Mouse (Mus musculus) hindbrain, embryonic 12.5 days (tissue): ENCODE data around the gene Itgb5. TPM values are rescaled to one million over a fixed set of nuclear protein-coding genes. Genes with fewer than 3 reads are reported as not detected.
A peak's percentile ranks its signal among the peaks of the same experiment; 100 is the strongest.

Experiments
- ATAC-seq: fragments of 200-750 bp; cut with Nextera tagmentation; 2 replicates; pipeline ENCODE4 v1.8.0; 2017; ENCODE audit warnings: moderate TSS enrichment; ENCODE audit not compliant: low FRiP score
- H3K27ac ChIP-seq: fragments of 300-500 bp; sonication (generic); 2 replicates; pipeline ENCODE4 v1.5.1; 2016; ENCODE audit warnings: mild to moderate bottlenecking
- H3K27me3 ChIP-seq: fragments of 300-500 bp; sonication (generic); 2 replicates; pipeline ENCODE4 v1.6.1; 2016; ENCODE audit warnings: mild to moderate bottlenecking
- H3K36me3 ChIP-seq: fragments of 300-500 bp; sonication (generic); 2 replicates; pipeline ENCODE4 v1.6.1; 2016; ENCODE audit warnings: mild to moderate bottlenecking
- H3K4me1 ChIP-seq: fragments of 300-500 bp; sonication (generic); 2 replicates; pipeline ENCODE4 v1.6.1; 2016
- H3K4me2 ChIP-seq: fragments of 300-500 bp; sonication (generic); replicated peaks from 2 replicates; pipeline ENCODE4 v1.6.1; 2016; ENCODE audit warnings: mild to moderate bottlenecking
- H3K4me3 ChIP-seq: fragments of 300-500 bp; sonication (generic); 2 replicates; pipeline ENCODE4 v1.5.1; 2016; ENCODE audit warnings: mild to moderate bottlenecking
- H3K9ac ChIP-seq: fragments of 300-500 bp; sonication (generic); 2 replicates; pipeline ENCODE4 v1.6.1; 2016; ENCODE audit warnings: mild to moderate bottlenecking, moderate library complexity
- H3K9me3 ChIP-seq: fragments of 300-500 bp; sonication (generic); replicated peaks from 2 replicates; pipeline ENCODE4 v1.6.1; 2016; ENCODE audit warnings: mild to moderate bottlenecking
- WGBS: fragments of 180-500 bp; shearing (Covaris S2); methylation state at CpG from one replicate; pipeline ENCODE4 v1.1.7; 2016; 5-methylcytosine and 5-hydroxymethylcytosine counted together
- polyA plus RNA-seq: library from polyadenylated mRNA; unstranded; fragments of >200 nt; fragmentation: Nextera tagmentation; extraction: Ambion mirVana; gene quantifications from 2 replicates; pipeline ENCODE4 v1.2.1, GENCODE M21; 2016

Gene Itgb5
- polyA plus RNA-seq, 1 experiment from 2014 or later: 48.9 TPM

DNA sequence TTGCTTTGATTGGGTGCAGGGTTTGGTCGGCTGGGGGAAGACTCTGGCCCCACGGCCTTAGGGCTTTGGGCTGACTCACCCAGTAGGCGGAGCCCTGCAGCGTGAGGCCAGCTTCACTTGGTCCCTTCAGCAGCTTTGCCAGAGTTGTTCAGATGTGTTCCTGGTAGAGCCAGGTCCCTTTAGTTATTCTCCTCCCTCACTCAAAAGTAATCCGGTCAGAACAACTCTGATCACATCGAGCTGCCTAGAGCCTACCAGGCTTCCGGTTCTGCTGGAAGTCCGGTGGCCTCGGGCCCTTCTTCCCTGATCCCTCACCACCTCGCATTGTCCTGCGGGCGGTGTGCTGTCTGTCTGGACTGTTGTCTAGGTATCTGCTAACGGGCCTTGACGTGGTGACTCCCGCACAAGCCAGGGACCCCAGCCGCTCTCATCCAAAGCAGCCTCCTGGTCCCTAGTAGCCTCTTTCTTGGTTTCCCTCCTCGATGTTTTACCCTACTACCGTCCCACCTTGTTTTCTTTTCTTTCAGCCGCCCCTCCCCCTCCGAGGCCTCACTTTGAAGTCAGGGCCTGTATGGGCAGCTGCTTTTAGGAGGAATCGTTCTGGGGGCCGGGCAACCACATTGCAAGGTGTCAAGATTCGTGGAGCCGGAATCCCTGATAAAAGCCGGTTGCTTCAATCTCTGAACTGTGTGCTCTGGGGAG lies 4.5 kb downstream of the Itgb5 start:
- ATAC-seq: peak; percentile 39; the same call in 1 of the 2 replicates
- peak overlapping the region; percentile 56 for H3K4me2 ChIP-seq
- H3K27ac ChIP-seq: peak overlapping the region; percentile 30; the same call in 1 of the 2 replicates
- peaks cover 33% of the 10 kb centered on the region for H3K4me1 ChIP-seq
- peaks cover 40% of the 10 kb centered on the region for H3K27me3 ChIP-seq
- H3K36me3 ChIP-seq: no peaks in the 10 kb centered on the region
- WGBS: 2% methylated on average over 25 of the region's 25 CpGs
- 0 out of 2 replicates have a peak overlapping the region, but pooled peaks have one; percentile 38 for H3K9ac ChIP-seq
- no peaks in the 10 kb centered on the region for H3K9me3 ChIP-seq
- peak overlapping the region; percentile 23; the same call in 1 of the 2 replicates for H3K4me3 ChIP-seq

DNA sequence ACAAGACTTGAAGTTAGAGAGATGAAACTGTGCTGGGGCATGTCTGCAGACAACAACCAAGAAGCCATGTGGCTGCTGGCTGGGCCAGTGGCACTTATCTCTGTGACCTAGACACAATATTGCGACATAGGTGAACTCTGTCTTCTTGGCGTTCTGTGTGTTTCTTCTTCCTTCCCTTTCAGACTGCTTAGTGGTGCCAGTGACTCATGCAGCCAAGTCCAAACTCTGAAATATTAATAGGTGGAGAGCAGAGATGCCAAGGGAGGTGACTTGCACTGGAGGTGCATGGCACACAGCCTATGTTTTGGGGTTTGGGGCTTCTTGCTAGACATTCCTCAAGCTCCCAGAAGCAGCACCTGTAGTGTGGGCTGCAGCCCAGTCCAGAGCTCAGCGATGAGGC lies 7.2 kb downstream of the Itgb5 start:
- WGBS: 91% methylated on average over 3 of the region's 3 CpGs
- Histone ChIP-seq H3K4me2 (no peak overlapping the region), H3K9me3 (no peaks in the 10 kb centered on the region), H3K36me3 (no peaks in the 10 kb centered on the region), H3K4me3 (no peak overlapping the region), H3K9ac (no peak overlapping the region), H3K27me3 (peaks cover 19% of the 10 kb centered on the region), H3K4me1 (peaks cover 18% of the 10 kb centered on the region), H3K27ac (no peak overlapping the region)
- no peak for ATAC-seq

DNA sequence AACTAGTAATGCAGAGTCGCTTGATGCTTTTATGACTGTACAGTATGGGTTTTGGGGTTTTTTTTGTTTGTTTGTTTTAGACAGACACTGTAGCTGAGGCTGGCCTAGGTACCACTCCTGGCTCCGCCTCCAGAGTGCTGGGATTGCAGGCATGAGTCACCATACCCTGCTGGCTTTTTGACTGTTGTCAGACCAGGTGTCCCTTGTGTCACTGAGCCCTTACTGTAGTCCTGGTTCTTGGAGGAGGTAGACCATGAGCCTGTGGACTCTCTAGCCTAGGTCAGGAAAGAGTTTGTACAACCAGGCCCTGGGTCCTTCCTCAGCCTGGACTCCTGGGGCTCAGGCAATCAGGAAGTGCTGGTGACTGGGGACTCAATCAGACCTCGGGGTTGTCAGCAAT lies 7.7 kb downstream of the Itgb5 start:
- H3K9me3 ChIP-seq: no peaks in the 10 kb centered on the region
- H3K4me3 ChIP-seq: no peak overlapping the region
- no peak for ATAC-seq
- peaks cover 18% of the 10 kb centered on the region for H3K4me1 ChIP-seq
- no peak overlapping the region for H3K27ac ChIP-seq
- H3K4me2 ChIP-seq: no peak overlapping the region
- H3K36me3 ChIP-seq: no peaks in the 10 kb centered on the region
- no peak overlapping the region for H3K9ac ChIP-seq
- peaks cover 16% of the 10 kb centered on the region for H3K27me3 ChIP-seq
- WGBS: 75% methylated on average over 3 of the region's 3 CpGs

DNA sequence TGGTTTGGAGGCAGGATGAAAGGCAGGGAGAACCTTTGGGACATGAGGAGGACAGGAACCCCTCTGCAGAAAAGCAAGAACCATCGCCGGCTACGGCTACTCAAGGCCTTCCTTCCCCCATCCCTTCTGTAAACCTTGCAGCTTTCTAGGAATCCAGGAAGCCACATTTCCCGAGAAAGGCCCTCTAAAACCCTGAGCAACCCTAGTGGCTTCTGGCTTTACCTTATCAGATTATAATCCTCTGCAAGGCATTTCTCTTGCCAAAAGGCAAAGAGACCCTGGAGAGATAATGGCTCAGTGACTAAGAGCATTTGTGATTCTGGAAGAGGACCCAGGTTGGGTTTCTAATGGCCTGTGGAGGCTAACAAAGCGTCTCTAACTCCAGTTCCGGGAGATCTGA lies 11.2 kb downstream of the Itgb5 start:
- H3K27ac ChIP-seq: no peak overlapping the region
- H3K4me3 ChIP-seq: no peak overlapping the region
- H3K9me3 ChIP-seq: no peaks in the 10 kb centered on the region
- H3K9ac ChIP-seq: no peak overlapping the region
- no peaks in the 10 kb centered on the region for H3K4me1 ChIP-seq
- H3K36me3 ChIP-seq: no peaks in the 10 kb centered on the region
- H3K27me3 ChIP-seq: no peaks in the 10 kb centered on the region
- ATAC-seq: no peak
- no peak overlapping the region for H3K4me2 ChIP-seq
- WGBS: 76% methylated on average over 6 of the region's 6 CpGs

DNA sequence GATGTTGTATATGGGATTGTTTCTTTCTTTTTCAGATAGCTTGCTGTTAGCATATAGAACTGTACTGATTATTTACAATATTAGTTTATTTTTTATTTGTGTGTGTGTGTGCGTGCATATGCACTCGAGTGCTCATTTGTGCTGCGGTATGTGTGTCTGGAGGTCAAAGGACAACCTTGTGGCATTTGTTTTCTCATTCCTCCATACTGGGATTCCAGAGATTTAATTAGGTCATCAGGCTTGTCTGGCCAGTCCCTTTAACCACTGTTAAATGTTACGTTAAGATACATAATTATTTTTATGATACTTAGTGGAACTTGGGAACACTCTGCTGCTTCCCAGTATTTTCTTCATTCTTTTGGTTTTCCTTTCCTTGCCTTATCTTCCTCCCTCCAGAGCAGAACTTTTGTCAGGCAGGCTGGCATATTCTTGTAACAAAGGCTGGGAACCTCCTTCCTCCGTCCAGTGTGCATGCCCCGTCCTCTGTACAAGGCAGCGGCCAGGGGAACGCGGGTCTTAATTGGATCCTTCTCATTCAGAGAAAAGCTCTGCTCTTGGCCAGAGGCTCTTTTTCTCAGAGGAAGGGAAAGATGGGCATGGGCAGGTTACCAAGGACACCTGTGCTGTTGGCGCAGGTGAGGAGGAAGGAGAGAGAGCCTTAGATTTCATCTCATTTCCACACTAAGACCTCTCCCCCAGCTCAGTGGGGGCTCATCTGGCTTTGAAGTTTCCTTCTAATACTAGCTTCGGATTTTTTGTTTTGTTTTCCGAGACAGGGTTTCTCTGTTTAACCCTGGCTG lies 12.8 kb downstream of the Itgb5 start:
- ATAC-seq: no peak
- no peaks in the 10 kb centered on the region for H3K27me3 ChIP-seq
- H3K9me3 ChIP-seq: no peaks in the 10 kb centered on the region
- H3K36me3 ChIP-seq: no peaks in the 10 kb centered on the region
- H3K27ac ChIP-seq: no peak overlapping the region
- 69% methylated on average over 12 of the region's 12 CpGs for whole genome bisulfite sequencing
- H3K4me3 ChIP-seq: no peak overlapping the region
- H3K4me2 ChIP-seq: no peak overlapping the region
- H3K9ac ChIP-seq: no peak overlapping the region
- no peaks in the 10 kb centered on the region for H3K4me1 ChIP-seq

DNA sequence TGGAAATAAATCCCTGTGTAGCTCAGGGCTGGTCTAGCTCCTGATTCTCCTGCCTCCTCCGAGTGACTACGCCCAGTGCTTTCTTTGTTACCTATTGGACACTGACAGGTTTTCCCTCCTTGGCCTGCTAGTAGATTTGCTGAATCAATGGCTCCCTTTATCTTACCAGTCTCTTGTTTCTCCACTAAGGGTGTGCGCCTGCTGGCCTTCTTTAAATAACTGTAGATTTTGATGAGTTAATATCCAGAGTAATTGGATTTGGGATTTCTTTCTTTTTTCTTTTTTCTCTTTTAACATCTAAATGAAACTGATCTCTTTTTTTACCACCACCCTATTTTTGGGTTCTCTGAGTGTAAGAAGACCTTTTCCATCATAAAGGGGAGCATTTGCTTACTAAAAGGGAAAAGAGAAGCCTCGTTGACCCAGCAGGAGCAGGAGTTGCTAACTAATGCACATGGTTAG lies 14.7 kb downstream of the Itgb5 start:
- H3K27me3 ChIP-seq: no peaks in the 10 kb centered on the region
- no peak for ATAC-seq
- no peaks in the 10 kb centered on the region for H3K36me3 ChIP-seq
- H3K4me3 ChIP-seq: no peak overlapping the region
- H3K9me3 ChIP-seq: no peaks in the 10 kb centered on the region
- 50% methylated on average over 4 of the region's 4 CpGs for WGBS
- no peak overlapping the region for H3K27ac ChIP-seq
- no peak overlapping the region for H3K4me2 ChIP-seq
- no peaks in the 10 kb centered on the region for H3K4me1 ChIP-seq
- H3K9ac ChIP-seq: no peak overlapping the region

DNA sequence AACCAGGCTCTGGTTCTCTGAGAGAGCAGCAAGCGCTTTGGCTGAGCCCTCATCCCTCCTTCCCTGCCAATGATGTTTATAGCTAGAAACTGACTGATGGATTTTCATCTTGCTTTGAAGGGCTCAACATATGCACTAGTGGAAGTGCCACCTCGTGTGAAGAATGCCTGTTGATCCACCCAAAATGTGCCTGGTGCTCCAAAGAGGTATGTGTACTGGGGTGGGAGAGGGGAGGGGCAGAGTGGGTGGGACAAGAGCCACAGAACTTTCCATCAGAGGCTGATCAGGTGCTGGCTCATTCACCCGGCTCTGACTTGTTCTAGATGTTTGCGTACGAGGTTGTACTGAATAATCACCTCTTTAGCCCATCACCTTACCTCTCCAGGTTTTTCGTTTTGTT lies 15.4 kb downstream of the Itgb5 start:
- 89% methylated on average over 6 of the region's 6 CpGs for WGBS
- H3K9ac ChIP-seq: no peak overlapping the region
- no peak overlapping the region for H3K27ac ChIP-seq
- no peaks in the 10 kb centered on the region for H3K36me3 ChIP-seq
- no peaks in the 10 kb centered on the region for H3K4me1 ChIP-seq
- ATAC-seq: no peak
- no peaks in the 10 kb centered on the region for H3K27me3 ChIP-seq
- H3K9me3 ChIP-seq: no peaks in the 10 kb centered on the region
- H3K4me3 ChIP-seq: no peak overlapping the region
- H3K4me2 ChIP-seq: no peak overlapping the region

DNA sequence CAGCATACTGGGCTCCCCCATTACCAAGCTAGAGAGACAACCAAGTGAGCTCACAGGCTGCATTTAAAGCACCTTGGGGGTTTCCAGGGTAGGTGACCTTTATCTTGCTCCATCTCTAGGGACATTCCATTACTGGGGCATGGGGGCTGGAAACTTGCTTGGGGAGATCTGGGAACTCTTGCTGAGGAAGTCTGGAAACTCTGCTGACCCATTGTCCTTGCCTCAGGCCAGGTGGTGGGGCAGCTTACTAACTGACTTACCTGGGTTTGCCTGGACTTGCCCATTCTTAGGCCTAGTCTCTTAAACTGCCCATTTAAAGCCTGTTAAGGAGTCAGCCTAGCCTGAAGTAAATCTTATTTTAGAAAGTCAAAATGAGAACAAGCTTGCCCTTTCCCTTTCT lies 23.8 kb downstream of the Itgb5 start:
- no peaks in the 10 kb centered on the region for H3K4me1 ChIP-seq
- no peaks in the 10 kb centered on the region for H3K27me3 ChIP-seq
- no peaks in the 10 kb centered on the region for H3K36me3 ChIP-seq
- 0 out of 2 replicates have a peak, but pooled peaks cover 3% of the 10 kb centered on the region for H3K9me3 ChIP-seq
- H3K4me2 ChIP-seq: no peak overlapping the region
- no peak overlapping the region for H3K27ac ChIP-seq
- H3K4me3 ChIP-seq: no peak overlapping the region
- H3K9ac ChIP-seq: no peak overlapping the region
- no peak for ATAC-seq

DNA sequence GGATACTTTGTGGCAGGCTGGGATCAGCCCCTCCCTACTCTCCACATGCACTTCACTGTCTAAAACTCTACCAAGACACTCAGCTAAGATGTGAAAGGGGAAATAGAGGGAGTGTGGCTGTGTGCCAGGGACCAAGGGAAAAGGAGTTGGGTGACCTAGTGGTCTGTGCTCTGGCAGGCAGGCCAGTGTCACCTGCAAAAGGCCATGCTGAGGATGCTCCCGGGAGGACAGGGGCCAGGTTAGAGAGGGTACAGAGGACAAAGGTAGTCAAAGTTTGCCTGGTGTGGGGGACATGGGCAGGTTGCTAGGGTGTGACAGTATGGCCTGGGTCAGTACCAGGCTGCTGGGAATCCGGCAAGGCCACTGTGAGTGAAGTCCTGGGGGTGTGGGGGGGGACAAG lies 29.3 kb downstream of the Itgb5 start:
- Histone ChIP-seq H3K27ac (no peak overlapping the region), H3K36me3 (no peaks in the 10 kb centered on the region), H3K9ac (no peak overlapping the region), H3K27me3 (no peaks in the 10 kb centered on the region), H3K4me2 (no peak overlapping the region), H3K9me3 (no peaks in the 10 kb centered on the region), H3K4me3 (no peak overlapping the region), H3K4me1 (no peaks in the 10 kb centered on the region)
- ATAC-seq: no peak
- 79% methylated on average over 2 of the region's 2 CpGs for WGBS

DNA sequence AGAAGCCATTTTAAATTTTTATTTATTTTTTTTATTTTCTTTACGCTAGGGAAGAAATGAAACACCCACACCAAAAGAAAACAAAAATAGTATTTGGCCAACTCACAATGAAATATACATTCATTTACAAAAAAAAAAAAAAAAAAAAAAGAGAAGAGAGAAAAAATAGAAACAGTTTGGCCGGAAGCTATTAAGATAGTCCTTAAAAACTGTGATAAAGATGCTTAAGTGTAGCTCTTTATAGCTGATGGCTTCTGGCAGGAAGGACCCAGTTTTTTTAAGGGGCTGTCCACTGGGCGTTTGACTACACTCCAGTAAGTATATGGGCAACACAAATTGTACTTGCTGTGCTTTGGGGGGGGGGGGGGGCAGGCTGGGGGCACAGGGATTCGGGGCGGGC lies 29.9 kb downstream of the Itgb5 start:
- H3K27me3 ChIP-seq: no peaks in the 10 kb centered on the region
- no peak overlapping the region for H3K4me2 ChIP-seq
- ATAC-seq: no peak
- no peaks in the 10 kb centered on the region for H3K9me3 ChIP-seq
- H3K4me3 ChIP-seq: no peak overlapping the region
- no peaks in the 10 kb centered on the region for H3K36me3 ChIP-seq
- H3K9ac ChIP-seq: no peak overlapping the region
- no peak overlapping the region for H3K27ac ChIP-seq
- H3K4me1 ChIP-seq: no peaks in the 10 kb centered on the region
- WGBS: 65% methylated on average over 5 of the region's 5 CpGs

DNA sequence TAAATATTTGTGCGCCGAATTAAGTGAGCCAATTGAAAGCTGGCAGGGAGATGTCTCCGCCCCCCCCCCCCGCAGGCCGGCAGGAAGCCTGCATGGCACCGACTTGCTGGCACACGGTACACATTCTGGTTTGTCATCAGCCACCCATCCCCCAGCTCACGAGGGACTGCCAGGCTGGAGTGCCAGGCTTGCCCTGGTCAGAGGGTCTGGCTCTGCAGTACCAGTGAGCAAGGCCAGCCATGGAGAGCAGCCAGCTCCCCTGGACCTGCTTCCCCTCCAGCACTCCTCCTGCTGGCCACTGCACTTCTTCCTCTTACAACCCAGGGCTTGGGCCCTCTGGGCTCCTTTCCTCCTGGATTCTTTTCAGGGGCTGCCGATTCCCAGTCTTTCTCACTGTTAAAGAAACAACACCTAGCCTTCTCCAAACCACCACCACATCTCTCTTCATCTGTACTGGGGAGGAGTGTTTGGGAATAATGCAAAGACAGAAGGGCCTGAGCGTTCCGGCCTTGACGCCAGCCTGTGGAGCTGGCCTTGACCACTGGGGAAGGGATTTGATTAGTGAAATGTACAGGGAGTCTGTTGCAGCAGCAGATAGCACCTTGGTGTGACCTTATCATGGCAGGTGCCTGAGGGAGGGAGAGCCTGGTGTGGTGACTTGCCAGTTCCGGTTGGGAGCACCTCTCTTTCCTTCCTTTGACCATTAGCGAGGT lies 30.7 kb downstream of the Itgb5 start:
- peak; percentile 40; the same call in 1 of the 2 replicates for ATAC-seq
- no peak overlapping the region for H3K9ac ChIP-seq
- H3K4me1 ChIP-seq: no peaks in the 10 kb centered on the region

DNA sequence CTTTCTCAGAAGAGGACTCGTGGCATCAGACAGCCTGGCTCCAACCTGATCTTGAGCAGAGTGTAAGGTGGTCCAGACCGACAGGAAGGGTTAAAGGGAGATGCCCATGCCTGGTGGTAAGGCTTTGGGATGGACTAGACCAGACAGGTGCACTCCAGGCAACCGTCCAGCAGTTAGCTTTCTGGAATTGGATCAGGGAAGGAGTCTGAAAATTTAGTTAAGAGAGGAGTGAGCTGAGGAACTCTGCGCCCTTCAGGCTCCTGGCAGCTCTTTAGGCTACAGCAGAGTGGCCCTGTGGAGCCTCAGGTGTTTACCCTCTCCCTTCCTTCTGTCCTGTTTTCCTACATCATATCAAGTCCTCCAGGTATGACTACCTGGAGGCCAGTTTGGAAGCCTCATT lies 32.9 kb downstream of the Itgb5 start:
- no peaks in the 10 kb centered on the region for H3K27me3 ChIP-seq
- H3K4me1 ChIP-seq: no peaks in the 10 kb centered on the region
- no peak overlapping the region for H3K9ac ChIP-seq
- no peaks in the 10 kb centered on the region for H3K36me3 ChIP-seq
- no peaks in the 10 kb centered on the region for H3K9me3 ChIP-seq
- no peak overlapping the region for H3K4me3 ChIP-seq
- no peak overlapping the region for H3K4me2 ChIP-seq
- no peak for ATAC-seq
- 83% methylated on average over 4 of the region's 4 CpGs for WGBS
- H3K27ac ChIP-seq: no peak overlapping the region

More for the DNA sequence above, 30.7 kb downstream of the Itgb5 start:
- Histone ChIP-seq H3K36me3 (no peaks in the 10 kb centered on the region), H3K27ac (no peak overlapping the region), H3K4me3 (peak overlapping the region; percentile 3; the same call in 1 of the 2 replicates), H3K4me2 (peak overlapping the region; percentile 32; the same call in 1 of the 2 replicates), H3K27me3 (no peaks in the 10 kb centered on the region), H3K9me3 (no peaks in the 10 kb centered on the region)
- 46% methylated on average over 14 of the region's 14 CpGs for WGBS
